Mouse (Mus musculus) stomach, postnatal 0 days (tissue): ENCODE data around the gene Cd300lg. TPM values are rescaled to one million over a fixed set of nuclear protein-coding genes. Genes with fewer than 3 reads are reported as not detected.

Experiments used
- ATAC-seq: fragments of 200-750 bp; cut with Nextera tagmentation; 2 replicates; pipeline ENCODE4 v1.8.0; 2017; ENCODE audit not compliant: low FRiP score, low TSS enrichment
- DNase-seq: peaks from one replicate; pipeline ENCODE4 v3.0.0-alpha.2; 2016; ENCODE audit warnings: low spot score
- H3K27ac ChIP-seq: fragments of 300-500 bp; sonication (generic); replicated peaks from 2 replicates; pipeline ENCODE4 v1.5.1; 2014; ENCODE audit warnings: mild to moderate bottlenecking, control low read depth
- H3K27me3 ChIP-seq: fragments of 300-500 bp; sonication (generic); 2 replicates; pipeline ENCODE4 v1.6.1; 2014; ENCODE audit warnings: low read length; ENCODE audit not compliant: control insufficient read depth, insufficient read depth
- H3K36me3 ChIP-seq: fragments of 300-500 bp; sonication (generic); 2 replicates; pipeline ENCODE4 v1.6.1; 2014; ENCODE audit warnings: low read length, mixed read lengths; ENCODE audit not compliant: control insufficient read depth, insufficient read depth
- H3K4me1 ChIP-seq: fragments of 300-500 bp; sonication (generic); replicated peaks from 2 replicates; pipeline ENCODE4 v1.6.1; 2014; ENCODE audit warnings: antibody characterized with exemption; ENCODE audit not compliant: control insufficient read depth, insufficient read depth
- H3K4me2 ChIP-seq: fragments of 300-500 bp; sonication (generic); replicated peaks from 2 replicates; pipeline ENCODE4 v1.6.1; 2014; ENCODE audit warnings: low read depth, mild to moderate bottlenecking, control low read depth, moderate library complexity
- H3K4me3 ChIP-seq: fragments of 300-500 bp; sonication (generic); 2 replicates; pipeline ENCODE4 v1.5.1; 2014; ENCODE audit warnings: low read depth, low read length, control low read depth
- H3K9ac ChIP-seq: fragments of 300-500 bp; sonication (generic); 2 replicates; pipeline ENCODE4 v1.6.1; 2014; ENCODE audit warnings: mild to moderate bottlenecking, low read length, control low read depth, mixed read lengths
- H3K9me3 ChIP-seq: fragments of 300-500 bp; sonication (generic); 2 replicates; pipeline ENCODE4 v1.6.1; 2016; ENCODE audit warnings: low read length; ENCODE audit not compliant: control insufficient read depth
- CTCF ChIP-seq: IDR thresholded peaks from 2 replicates; pipeline ENCODE4 v1.5.1; 2016; ENCODE audit warnings: antibody characterized with exemption, low read depth, mild to moderate bottlenecking, moderate library complexity
- EP300 ChIP-seq: optimal IDR thresholded peaks from 2 replicates; pipeline ENCODE3; 2016; ENCODE audit warnings: antibody characterized with exemption
- WGBS: fragments of 180-500 bp; shearing (Covaris S2); extraction: QIAGEN DNeasy Blood & Tissue Kit; methylation state at CpG from one replicate; pipeline ENCODE4 v1.1.7; 2014; 5-methylcytosine and 5-hydroxymethylcytosine counted together
- polyA plus RNA-seq: library from polyadenylated mRNA; unstranded; fragments of >200 nt; fragmentation: Nextera tagmentation; extraction: Ambion mirVana; gene quantifications from 2 replicates; pipeline ENCODE4 v1.2.1, GENCODE M21; 2015

Gene Cd300lg
- polyA plus RNA-seq = 3.0 and 3.4 TPM in 2 replicates

DNA sequence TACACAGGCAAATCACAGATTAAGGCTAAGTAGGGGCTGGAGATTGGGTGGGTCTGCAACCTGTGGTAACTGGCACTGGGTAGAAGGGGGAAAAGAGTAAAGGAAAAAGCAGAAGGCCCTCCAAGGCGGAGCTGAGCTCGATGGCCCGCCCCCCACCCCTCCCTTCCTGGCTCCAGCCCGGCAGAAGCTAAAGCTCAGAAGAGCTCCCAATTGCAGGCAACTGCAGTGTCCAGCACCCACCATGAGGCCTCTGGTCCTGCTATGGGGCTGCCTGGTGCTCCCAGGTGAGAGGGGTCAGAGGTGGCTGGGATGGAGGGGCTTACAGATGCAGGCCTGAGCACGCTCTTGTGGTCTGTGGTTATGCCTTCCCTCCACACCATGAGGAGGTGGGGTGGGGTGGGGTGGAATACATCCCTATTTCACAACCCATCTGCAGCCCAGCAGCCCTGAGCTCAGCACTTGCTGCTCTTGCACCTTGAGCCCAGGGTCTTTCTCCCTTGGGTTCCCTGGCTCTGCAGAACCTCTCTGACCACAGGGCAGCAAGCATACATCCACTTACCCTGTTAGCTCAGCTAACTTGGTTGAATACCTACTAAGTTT is at the start of gene Cd300lg:
TSS of gene Cd300lg (plus strand) at position 160 of the 600 bp plus-strand sequence.
- TF ChIP-seq EP300 (no peak), CTCF (no peak)
- ATAC-seq = no peak
- no peak within 1 kb of the TSS for H3K9ac ChIP-seq
- H3K36me3 ChIP-seq = no peaks in the 10 kb centered on the region
- H3K4me1 ChIP-seq = no peaks in the 10 kb centered on the region
- no peak within 1 kb of the TSS for H3K27ac ChIP-seq
- no peak within 1 kb of the TSS for H3K4me2 ChIP-seq
- WGBS = 64% methylated on average over 5 of the region's 5 CpGs
- H3K27me3 ChIP-seq = no peaks in the 10 kb centered on the region
- H3K9me3 ChIP-seq = no peaks in the 10 kb centered on the region
- H3K4me3 ChIP-seq = no peak within 1 kb of the TSS
- DNase-seq = no peak

DNA sequence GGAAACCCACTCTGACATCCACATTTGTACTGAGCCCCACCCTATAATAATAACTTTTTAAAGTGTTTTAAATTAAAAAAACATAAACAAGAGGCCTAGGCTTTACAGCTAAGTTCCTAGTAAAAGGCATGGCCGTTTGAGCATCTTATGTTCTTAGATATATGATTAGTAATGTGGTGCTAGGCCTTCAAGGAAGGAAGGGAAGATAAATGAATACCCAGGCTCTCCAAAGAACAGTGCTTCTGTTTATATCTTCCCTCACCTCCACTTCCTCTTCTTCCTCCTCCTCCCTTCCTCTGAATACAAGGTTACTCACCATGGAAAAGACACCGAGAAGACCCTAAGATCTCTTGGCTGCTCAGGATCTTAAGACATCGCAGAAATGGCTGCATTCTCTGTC is 49.5 kb upstream of the Cd300lg start:
- H3K27me3 ChIP-seq = no peaks in the 10 kb centered on the region
- no peak overlapping the region for H3K4me3 ChIP-seq
- 74% methylated on average over 3 of the region's 3 CpGs for whole genome bisulfite sequencing
- no peaks in the 10 kb centered on the region for H3K9me3 ChIP-seq
- DNase-seq (no peak), ATAC-seq (no peak)
- no peak overlapping the region for H3K9ac ChIP-seq
- no peaks in the 10 kb centered on the region for H3K36me3 ChIP-seq
- TF ChIP-seq CTCF (no peak), EP300 (no peak)
- H3K27ac ChIP-seq = no peak overlapping the region
- H3K4me1 ChIP-seq = no peaks in the 10 kb centered on the region
- H3K4me2 ChIP-seq = no peak overlapping the region

DNA sequence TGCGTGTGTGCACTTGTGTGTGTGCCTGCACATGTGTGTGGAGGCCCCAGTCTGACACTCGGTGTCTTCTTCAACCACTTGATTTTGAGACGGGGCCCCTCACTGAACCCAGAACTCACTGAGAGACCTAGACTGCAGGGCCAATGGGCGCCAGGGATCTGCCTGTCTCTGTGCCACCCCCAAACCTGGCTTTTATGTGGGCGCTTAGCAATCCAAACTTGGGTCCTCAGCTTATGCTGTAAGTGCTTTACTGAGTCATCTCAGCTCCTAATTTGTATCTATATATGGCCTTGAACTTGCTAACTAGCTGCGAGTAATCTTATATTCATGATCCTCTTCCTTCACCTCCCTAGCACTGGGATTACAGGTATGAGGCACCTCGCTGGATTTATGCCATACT is 48.9 kb upstream of the Cd300lg start:
- no peak overlapping the region for H3K4me2 ChIP-seq

DNA sequence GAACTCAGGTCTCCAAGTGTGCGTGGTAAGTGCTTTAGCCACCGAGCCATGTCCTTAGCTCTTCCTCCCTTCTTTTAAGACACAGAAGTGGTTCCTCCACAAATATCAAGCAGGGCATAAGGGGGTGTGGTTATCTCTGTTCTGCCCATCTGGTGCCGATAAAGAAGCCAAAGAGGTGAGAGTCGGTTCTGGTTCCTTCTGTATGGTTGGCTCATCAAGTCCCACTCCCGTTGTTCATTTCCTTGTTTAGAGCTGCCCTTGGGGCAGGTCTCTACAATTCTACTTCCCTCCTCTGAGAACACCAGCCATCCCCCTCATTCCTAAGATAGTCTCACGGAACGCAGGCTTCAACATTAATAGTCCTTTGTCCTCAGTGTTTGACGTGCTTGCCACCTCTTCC is 47.2 kb upstream of the Cd300lg start:
- no peak for DNase-seq
- H3K4me3 ChIP-seq = no peak overlapping the region
- H3K36me3 ChIP-seq = no peaks in the 10 kb centered on the region
- no peak for ATAC-seq
- no peak overlapping the region for H3K4me2 ChIP-seq
- TF ChIP-seq CTCF (no peak), EP300 (no peak)
- H3K27ac ChIP-seq = peak overlapping the region; percentile 45
- WGBS = 59% methylated on average over 8 of the region's 8 CpGs
- H3K9ac ChIP-seq = no peak overlapping the region
- no peaks in the 10 kb centered on the region for H3K27me3 ChIP-seq
- H3K4me1 ChIP-seq = no peaks in the 10 kb centered on the region
- H3K9me3 ChIP-seq = no peaks in the 10 kb centered on the region

More for the DNA sequence above, 48.9 kb upstream of the Cd300lg start:
- TF ChIP-seq EP300 (no peak), CTCF (no peak)
- H3K27me3 ChIP-seq = no peaks in the 10 kb centered on the region
- H3K27ac ChIP-seq = no peak overlapping the region
- DNase-seq (no peak), ATAC-seq (no peak)
- no peaks in the 10 kb centered on the region for H3K36me3 ChIP-seq
- 88% methylated on average over 7 of the region's 7 CpGs for WGBS
- no peaks in the 10 kb centered on the region for H3K9me3 ChIP-seq
- no peak overlapping the region for H3K9ac ChIP-seq
- no peak overlapping the region for H3K4me3 ChIP-seq
- H3K4me1 ChIP-seq = no peaks in the 10 kb centered on the region

DNA sequence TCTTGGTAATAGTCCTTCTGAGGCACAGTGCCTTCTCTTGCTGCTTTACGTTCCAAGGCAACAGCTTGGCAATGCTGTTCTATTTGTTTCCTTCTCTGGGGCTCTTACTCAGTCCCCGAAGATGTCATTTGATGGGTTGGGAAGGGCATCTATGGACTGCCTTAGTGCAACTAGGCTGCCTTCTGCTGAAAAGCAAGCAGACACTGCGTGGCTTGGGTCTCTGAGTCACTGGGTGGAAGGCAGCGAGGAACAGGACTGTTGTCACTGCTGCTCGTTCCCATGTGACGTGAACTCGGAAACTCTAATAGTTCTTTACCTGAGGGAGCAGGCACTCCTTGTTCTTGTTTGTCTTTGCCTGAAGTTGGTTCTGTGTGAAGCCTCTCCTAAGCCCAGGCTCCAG is 45.4 kb upstream of the Cd300lg start:
- WGBS = 65% methylated on average over 7 of the region's 7 CpGs
- DNase-seq (peak; percentile 56), ATAC-seq (peak; percentile 83)
- Histone ChIP-seq H3K4me1 (no peaks in the 10 kb centered on the region), H3K4me3 (no peak overlapping the region), H3K36me3 (no peaks in the 10 kb centered on the region), H3K9me3 (no peaks in the 10 kb centered on the region), H3K27me3 (no peaks in the 10 kb centered on the region), H3K9ac (no peak overlapping the region), H3K4me2 (no peak overlapping the region), H3K27ac (peak overlapping the region; percentile 41; the same call in 1 of the 2 replicates)
- no peak for TF ChIP-seq CTCF
- no peak for TF ChIP-seq EP300

DNA sequence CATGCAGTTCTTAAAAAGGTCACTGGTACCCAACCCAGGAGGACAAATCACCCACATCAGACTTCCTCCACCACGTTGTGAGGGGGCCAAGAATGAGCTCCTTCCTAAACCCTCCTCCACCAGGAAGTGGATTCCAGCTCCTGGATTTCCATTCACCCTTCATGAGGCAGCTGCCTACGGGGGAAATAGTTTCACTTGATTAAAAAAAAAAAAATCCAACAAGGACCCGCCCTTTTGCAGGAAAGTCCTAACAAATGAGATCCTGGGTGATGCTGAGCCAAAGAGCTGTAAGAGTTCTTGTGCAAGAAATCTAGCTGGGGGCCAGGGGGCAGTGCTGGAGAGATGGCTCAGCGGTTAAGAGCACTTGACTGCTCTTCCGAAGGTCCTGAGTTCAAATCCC is 43.1 kb upstream of the Cd300lg start:
- Histone ChIP-seq H3K27me3 (no peaks in the 10 kb centered on the region), H3K4me3 (no peak overlapping the region), H3K36me3 (no peaks in the 10 kb centered on the region), H3K4me1 (no peaks in the 10 kb centered on the region), H3K4me2 (no peak overlapping the region), H3K9me3 (no peaks in the 10 kb centered on the region), H3K27ac (no peak overlapping the region), H3K9ac (no peak overlapping the region)
- no peak for DNase-seq
- no peak for ATAC-seq
- WGBS = 37% methylated on average over 5 of the region's 5 CpGs
- TF ChIP-seq CTCF (no peak), EP300 (no peak)
